Mouse (Mus musculus): Measurements from ENCODE around the gene Nfix. TPM values are rescaled to one million over a fixed set of nuclear protein-coding genes. Genes with fewer than 3 reads are reported as not detected.
A peak's percentile ranks its signal among the peaks of the same experiment; 100 is the strongest.

Nfix gene
- total RNA-seq, 2 experiments from 2014 or later: 465 to 558 TPM

- no peak overlapping the region for H3K4me3 ChIP-seq
- no peak for DNase-seq
- H3K27ac ChIP-seq: no peak overlapping the region
- intact Hi-C loops (cut with DNase I): no loop called here
- TF ChIP-seq CTCF (IDR thresholded peaks at IDR 0.05): no peak
Measured at GRCm38 (mm10) chr8:84825636-84826035, 25.5 kb upstream of the Nfix start.

- peak; percentile 73 for DNase-seq
- H3K27ac ChIP-seq: no peak overlapping the region
- TF ChIP-seq CTCF (IDR thresholded peaks at IDR 0.05): peak; percentile 81
- no peak overlapping the region for H3K4me3 ChIP-seq
- intact Hi-C loops (cut with DNase I): no loop called here
Measured at GRCm38 (mm10) chr8:84823653-84824052, 23.5 kb upstream of the Nfix start.

GRCm38 (mm10) chr8:84822723-84823122, 22.6 kb upstream of the Nfix start, which contains the start of gene Dand5:
Gene Dand5, minus strand, starts transcription at chr8:84822823.
- Histone ChIP-seq H3K27ac (no peak within 1 kb of the TSS), H3K4me3 (no peak within 1 kb of the TSS)
- no peak for TF ChIP-seq CTCF (IDR thresholded peaks at IDR 0.05)
- no peak for DNase-seq
- intact Hi-C loops (cut with DNase I): no loop called here

- intact Hi-C loops (cut with DNase I): no loop called here
- H3K4me3 ChIP-seq: no peak overlapping the region
- peak overlapping the region; percentile 96; the same call in 1 of the 2 replicates for H3K27ac ChIP-seq
- no peak for TF ChIP-seq CTCF (IDR thresholded peaks at IDR 0.05)
- DNase-seq: no peak
Measured at GRCm38 (mm10) chr8:84816117-84816516, 16.0 kb upstream of the Nfix start.

GRCm38 (mm10) chr8:84815547-84815946, 15.4 kb upstream of the Nfix start:
- peak; percentile 97 for DNase-seq
- Histone ChIP-seq H3K4me3 (peak overlapping the region; percentile 65), H3K27ac (peak overlapping the region; percentile 96)
- intact Hi-C loops (cut with DNase I): loop anchor here (2.0 kb wide), 1 partner anchor 177 kb away; no protein-coding TSS in a partner anchor
- no peak for TF ChIP-seq CTCF (IDR thresholded peaks at IDR 0.05)

GRCm38 (mm10) chr8:84814555-84815441, 14.7 kb upstream of the Nfix start:
- TF ChIP-seq CTCF (IDR thresholded peaks at IDR 0.05): no peak
- peak overlapping the region; percentile 65 for H3K4me3 ChIP-seq
- intact Hi-C loops (cut with DNase I): loop anchor here (2.0 to 5.0 kb wide), 2 partner anchors 176 to 222 kb away; no protein-coding TSS in a partner anchor
- peak overlapping the region; percentile 96 for H3K27ac ChIP-seq
- peak; percentile 71 for DNase-seq

- DNase-seq: no peak
- H3K27ac ChIP-seq: peak overlapping the region; percentile 96
- intact Hi-C loops (cut with DNase I): loop anchor here (2.0 to 5.0 kb wide), 2 partner anchors 175 to 222 kb away; no protein-coding TSS in a partner anchor
- H3K4me3 ChIP-seq: peak overlapping the region; percentile 65
- no peak for TF ChIP-seq CTCF (IDR thresholded peaks at IDR 0.05)
Measured at GRCm38 (mm10) chr8:84814240-84814554, 14.1 kb upstream of the Nfix start.

GRCm38 (mm10) chr8:84813830-84814229, 13.7 kb upstream of the Nfix start:
- Histone ChIP-seq H3K4me3 (no peak overlapping the region), H3K27ac (peak overlapping the region; percentile 96)
- intact Hi-C loops (cut with DNase I): loop anchor here (2.0 to 5.0 kb wide), 4 partner anchors 75 to 222 kb away; no protein-coding TSS in a partner anchor
- no peak for DNase-seq
- TF ChIP-seq CTCF (IDR thresholded peaks at IDR 0.05): no peak

- intact Hi-C loops (cut with DNase I): loop anchor here (2.0 to 5.0 kb wide), 3 partner anchors 74 to 221 kb away; no protein-coding TSS in a partner anchor
- peak; percentile 83 for DNase-seq
- peak; percentile 86 for TF ChIP-seq CTCF (IDR thresholded peaks at IDR 0.05)
- Histone ChIP-seq H3K4me3 (no peak overlapping the region), H3K27ac (peak overlapping the region; percentile 53)
Measured at GRCm38 (mm10) chr8:84813059-84813458, 12.9 kb upstream of the Nfix start.

- H3K27ac ChIP-seq: peak overlapping the region; percentile 64
- H3K4me3 ChIP-seq: peak overlapping the region; percentile 63
- TF ChIP-seq CTCF (IDR thresholded peaks at IDR 0.05): no peak
- DNase-seq: no peak
- intact Hi-C loops (cut with DNase I): loop anchor here (5.0 kb wide), 1 partner anchor 219 kb away; no protein-coding TSS in a partner anchor
Measured at GRCm38 (mm10) chr8:84811303-84811702, 11.2 kb upstream of the Nfix start.

GRCm38 (mm10) chr8:84810896-84811295, 10.8 kb upstream of the Nfix start:
- peak overlapping the region; percentile 64 for H3K27ac ChIP-seq
- TF ChIP-seq CTCF (IDR thresholded peaks at IDR 0.05): peak; percentile 88
- DNase-seq: peak; percentile 94
- H3K4me3 ChIP-seq: peak overlapping the region; percentile 63
- intact Hi-C loops (cut with DNase I): loop anchor here (5.0 kb wide), 1 partner anchor 219 kb away; no protein-coding TSS in a partner anchor

GRCm38 (mm10) chr8:84809941-84810280, 9.8 kb upstream of the Nfix start:
- TF ChIP-seq CTCF (IDR thresholded peaks at IDR 0.05): no peak
- H3K4me3 ChIP-seq: no peak overlapping the region
- intact Hi-C loops (cut with DNase I): loop anchor here (5.0 kb wide), 1 partner anchor 218 kb away; no protein-coding TSS in a partner anchor
- H3K27ac ChIP-seq: peak overlapping the region; percentile 62; the same call in 1 of the 2 replicates
- DNase-seq: no peak
